Mouse (Mus musculus) spleen, embryonic (tissue): ENCODE data around the gene Asb13.

Experiments
- CTCF ChIA-PET: fragments of 350-600 bp; sonication (Branson Sonifier 250); formaldehyde crosslinking; loops from one replicate; lab custom pipeline; 2022; lab: Charles Lee

Gene Asb13

DNA sequence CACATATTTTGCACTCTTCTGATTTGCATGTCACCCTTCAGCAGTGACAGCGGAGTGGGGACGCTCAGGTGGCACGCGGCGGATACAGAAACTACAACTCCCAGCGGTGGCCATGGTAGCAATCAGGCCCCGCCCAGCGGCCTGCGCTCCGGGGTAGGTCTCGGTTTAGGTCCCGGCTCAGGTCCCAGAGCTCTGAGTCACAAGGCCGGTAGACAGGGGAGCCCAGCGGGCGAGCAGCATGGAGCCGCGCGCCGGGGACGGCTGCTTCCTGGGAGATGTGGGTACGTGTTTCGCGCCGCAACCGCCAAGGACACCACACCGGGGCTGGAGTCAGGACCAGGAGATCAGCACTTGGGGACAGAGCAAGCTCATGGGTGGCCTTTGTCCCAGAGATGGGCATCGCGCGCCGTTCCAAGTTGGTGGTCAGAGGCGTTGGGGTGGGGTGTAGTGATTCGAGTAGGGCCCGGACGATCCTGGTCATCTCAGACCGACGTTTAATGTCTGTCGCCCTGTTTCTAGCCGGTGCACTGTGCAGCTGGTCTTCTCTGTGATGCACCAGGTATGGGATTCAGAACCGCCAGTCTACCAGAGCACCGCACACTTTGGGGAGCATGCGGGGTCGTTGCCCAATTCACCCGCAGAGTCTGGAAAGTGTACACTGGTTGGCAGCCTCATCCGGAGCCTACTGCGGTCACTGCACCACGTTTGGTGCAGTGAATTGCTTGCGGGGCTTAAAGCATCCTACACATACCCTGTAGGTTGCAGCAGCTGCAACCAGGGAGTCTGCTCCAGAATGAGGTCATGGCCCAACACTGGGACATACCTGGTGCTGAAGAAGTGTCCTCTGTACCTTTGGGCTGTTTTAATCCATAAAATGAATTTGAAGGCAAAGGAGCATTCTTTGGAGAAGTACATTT lies at the start of gene Asb13:
Asb13 (plus strand) TSS at position 138 of the 917 bp plus-strand sequence.
- CTCF ChIA-PET, result interaction anchor here (0.6 kb wide), 1 partner anchor 40 kb away, joined by 3 read pairs; no protein-coding TSS in a partner anchor

DNA sequence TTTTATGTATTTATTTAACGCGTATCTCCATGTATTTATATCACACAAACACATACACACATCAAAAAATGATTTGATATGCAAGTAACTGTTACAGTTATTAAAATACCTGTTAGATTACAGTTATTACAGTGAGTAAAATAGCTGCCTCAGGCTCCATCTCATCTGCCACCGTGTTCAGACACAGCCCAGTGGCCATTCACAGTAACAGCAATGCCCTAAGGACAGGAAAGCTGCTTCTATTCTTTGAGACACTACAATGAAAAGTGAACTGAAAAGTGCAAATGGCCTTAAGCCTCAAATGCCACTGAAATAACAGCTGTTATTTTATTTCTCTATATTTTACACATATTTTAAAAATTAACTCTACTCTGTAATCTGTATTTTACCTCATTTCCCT lies 43.0 kb upstream of the Asb13 start:
- CTCF ChIA-PET, result interaction anchor here (1.2 kb wide), 1 partner anchor 19 kb away, joined by 3 read pairs; no protein-coding TSS in a partner anchor

DNA sequence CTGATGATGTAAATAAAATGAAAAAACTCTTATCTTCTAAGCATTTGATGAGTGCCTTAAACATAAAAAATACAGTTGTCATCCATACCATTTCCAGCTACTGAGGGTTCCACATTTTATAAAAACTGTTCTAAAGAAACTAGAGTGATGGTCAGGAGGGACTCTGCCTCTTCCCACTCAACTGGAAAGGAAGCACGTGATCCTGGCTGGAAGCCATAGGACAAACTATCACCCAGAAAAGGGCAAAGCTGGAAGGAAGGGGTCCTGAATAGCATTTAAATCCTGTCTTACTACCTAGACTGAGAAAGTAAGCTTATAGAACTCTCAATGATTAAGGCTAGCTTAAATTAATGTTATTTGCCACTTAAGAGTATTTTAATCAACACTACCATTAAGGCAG lies 39.5 kb upstream of the Asb13 start:
- CTCF ChIA-PET, result interaction anchor here (0.7 kb wide), 1 partner anchor 39 kb away, joined by 3 read pairs; the partner anchor contains the start of gene Asb13

- CTCF ChIA-PET, result no interaction called here
Measured at GRCm38 (mm10) chr13:3596232-3596631, 37.6 kb upstream of the Asb13 start.

GRCm38 (mm10) chr13:3609780-3610117 lies 24.1 kb upstream of the Asb13 start:
- CTCF ChIA-PET, result interaction anchor here (0.7 to 0.9 kb wide), 2 partner anchors 19 to 39 kb away, joined by 3 to 6 read pairs; no protein-coding TSS in a partner anchor

DNA sequence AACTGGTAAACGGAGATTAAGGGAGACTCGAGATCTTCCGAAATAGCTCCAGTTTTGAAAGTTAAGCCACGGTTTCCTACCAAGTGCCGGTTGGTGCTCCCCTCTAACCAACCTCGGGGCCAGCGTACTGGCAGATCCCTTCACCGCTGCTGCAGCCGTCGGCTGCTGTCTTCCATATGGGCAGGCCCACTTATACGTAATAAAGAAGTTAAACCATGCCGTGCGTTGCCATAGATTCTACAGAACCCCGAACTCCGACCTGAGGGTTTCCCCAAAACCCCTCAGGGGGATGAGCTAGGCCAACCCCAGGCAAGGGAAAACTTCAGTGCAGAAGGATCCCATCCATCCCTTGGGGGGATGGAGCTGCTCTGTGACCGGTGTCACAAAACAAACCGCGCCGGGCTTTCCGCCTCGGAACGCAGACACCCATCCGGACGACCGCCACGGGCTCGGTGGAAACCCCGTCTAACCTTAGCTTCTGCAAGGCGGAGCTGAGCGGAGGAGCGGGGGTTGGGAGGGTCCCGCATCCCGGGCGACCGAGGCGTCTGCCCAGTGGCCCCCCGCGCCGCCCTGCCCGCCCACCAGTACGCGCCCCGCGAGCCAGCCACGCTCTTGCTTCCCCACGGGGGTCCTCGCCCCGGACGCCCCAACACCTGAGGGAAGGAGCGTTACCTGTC lies 23.6 kb upstream of the Asb13 start:
- CTCF ChIA-PET, result interaction anchor here (0.6 to 0.9 kb wide), 2 partner anchors 20 to 21 kb away, joined by 3 to 6 read pairs; no protein-coding TSS in a partner anchor

- CTCF ChIA-PET, result interaction anchor here (0.6 kb wide), 1 partner anchor 22 kb away, joined by 6 read pairs; no protein-coding TSS in a partner anchor
Measured at GRCm38 (mm10) chr13:3610795-3611438, 22.9 kb upstream of the Asb13 start, which contains the start of gene Fam208b. TSS of gene Fam208b (minus strand) at chr13:3611108.

GRCm38 (mm10) chr13:3627139-3627538 lies 6.7 kb upstream of the Asb13 start:
- CTCF ChIA-PET, result interaction anchor here (0.6 kb wide), 1 partner anchor 266 kb away, joined by 4 read pairs; no protein-coding TSS in a partner anchor

- CTCF ChIA-PET, result no interaction called here
Measured at GRCm38 (mm10) chr13:3628102-3628501, 5.7 kb upstream of the Asb13 start.

DNA sequence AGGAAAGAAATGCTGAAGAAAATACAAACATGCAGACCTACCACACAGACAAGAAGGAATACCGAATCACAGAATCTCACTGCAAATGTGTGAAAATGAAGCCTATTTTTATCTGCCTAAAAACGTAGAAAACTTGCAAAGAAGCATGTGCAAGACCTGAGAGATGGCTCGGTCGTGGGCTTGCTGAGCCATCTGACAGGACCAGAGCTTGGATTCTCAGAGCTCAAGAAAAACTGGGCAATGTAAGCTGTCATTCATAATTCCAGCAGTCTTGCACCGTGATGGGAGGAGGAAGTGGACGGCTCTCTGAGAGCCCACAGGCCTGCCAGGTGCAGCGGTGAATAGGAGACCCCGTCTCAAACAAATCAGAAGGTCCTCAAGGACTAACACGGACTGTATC lies 1.3 kb upstream of the Asb13 start:
- CTCF ChIA-PET, result no interaction called here

GRCm38 (mm10) chr13:3633131-3633530 lies 701 bp upstream of the Asb13 start:
- CTCF ChIA-PET, result interaction anchor here (0.6 to 0.7 kb wide), 2 partner anchors 103 to 168 kb away, joined by 4 to 7 read pairs; no protein-coding TSS in a partner anchor

DNA sequence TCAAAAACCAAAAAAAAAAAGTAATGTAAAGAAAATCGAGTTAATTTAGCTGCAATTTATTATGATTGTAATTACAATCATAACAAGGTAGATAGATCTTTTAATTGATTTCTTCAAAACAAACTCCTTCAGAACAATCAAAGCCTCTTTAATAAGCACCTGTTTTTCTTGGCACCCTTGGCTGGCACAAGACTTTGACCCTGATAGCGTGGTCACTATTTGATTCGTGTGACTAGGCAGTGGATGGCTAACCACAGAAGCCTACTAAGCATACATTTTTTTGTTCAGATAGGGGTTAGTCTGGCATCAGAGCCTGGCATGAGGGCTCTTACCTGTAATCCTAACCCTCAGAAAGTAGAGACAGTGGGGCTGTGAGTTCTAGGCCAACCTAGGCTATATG lies 1.2 kb downstream of the Asb13 start:
- CTCF ChIA-PET, result no interaction called here

DNA sequence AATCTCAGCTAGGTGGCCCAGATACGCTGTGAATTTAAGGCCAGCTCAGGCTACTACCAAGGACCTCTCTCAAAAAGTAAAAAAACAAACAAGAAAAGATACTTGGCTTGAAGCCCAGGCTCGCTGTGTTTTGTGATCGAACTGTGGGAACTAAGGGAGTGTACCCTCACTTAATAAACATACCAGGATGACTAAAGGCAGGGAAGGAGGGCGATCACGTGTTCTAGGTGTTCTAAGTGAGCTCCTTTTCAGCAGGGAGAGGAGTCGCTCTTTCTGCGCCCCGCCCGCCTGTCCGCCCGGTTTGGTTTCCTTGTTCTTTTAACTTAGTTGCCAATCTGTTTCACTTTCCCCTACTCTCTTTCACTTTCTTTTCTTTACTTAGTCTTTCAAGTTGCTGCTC lies 3.0 kb downstream of the Asb13 start:
- CTCF ChIA-PET, result interaction anchor here (0.5 to 0.6 kb wide), 2 partner anchors 23 to 123 kb away, joined by 3 to 8 read pairs; no protein-coding TSS in a partner anchor

- CTCF ChIA-PET, result interaction anchor here (0.5 kb wide), 1 partner anchor 44 kb away, joined by 10 read pairs; no protein-coding TSS in a partner anchor
Measured at GRCm38 (mm10) chr13:3642049-3642448, 8.2 kb downstream of the Asb13 start.

GRCm38 (mm10) chr13:3642538-3642937 lies 8.7 kb downstream of the Asb13 start:
- CTCF ChIA-PET, result no interaction called here

DNA sequence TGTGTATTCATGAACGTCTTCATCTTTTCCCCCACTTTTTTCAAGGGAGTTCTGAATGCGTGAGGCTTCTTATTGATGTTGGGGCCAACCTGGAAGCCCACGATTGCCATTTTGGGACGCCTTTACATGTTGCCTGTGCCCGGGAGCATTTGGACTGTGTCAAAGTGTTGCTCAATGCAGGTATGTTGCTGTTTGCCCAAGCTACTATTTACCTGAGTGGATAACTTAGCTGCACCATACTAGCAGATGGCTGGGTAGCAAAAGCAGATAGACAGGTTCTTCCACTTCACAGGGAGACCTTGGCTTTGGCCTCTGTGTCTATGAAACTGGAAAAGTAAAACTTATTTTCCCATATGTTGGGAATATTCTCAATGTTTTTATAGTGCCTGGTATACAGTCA lies 11.0 kb downstream of the Asb13 start:
- CTCF ChIA-PET, result no interaction called here

DNA sequence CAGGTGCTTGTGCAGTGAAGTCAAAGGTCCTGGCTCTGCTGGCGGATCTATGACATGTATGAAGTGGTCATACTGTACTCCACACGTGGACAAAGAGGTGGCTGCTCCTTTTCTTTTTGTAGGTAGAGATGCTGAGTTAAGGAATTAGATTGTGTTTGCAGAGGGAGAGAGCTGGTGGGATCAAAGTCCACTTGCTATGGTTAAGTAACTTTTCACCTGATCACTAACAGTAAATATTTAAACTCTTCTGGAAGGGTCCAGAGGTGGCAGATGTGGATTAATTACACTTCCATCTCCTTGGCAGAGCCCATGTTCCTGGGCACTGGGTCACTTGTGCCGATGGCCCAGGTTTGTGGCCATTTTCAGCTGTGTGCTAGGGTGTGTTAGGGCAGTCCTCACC lies 12.1 kb downstream of the Asb13 start:
- CTCF ChIA-PET, result no interaction called here

DNA sequence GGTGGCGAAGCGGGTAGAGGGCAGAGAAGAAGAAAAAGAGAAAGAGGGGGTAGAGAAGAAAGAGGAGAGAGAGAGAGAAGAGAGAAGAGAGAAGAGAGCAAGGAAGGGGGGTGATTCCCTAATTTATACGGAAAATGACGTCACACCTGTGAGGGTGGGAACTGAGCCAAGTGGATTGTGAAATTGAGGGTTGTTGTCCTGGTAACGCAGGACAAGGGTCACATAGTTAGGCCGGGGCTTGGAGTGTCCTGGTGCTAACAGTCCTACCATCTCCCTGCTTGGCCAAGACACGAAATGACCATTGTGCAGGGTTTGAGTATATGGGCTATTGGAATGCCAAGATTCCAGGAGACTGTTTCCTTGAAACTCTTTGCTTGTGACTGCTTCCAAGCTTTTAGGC lies 12.7 kb downstream of the Asb13 start:
- CTCF ChIA-PET, result no interaction called here

- CTCF ChIA-PET, result no interaction called here
Measured at GRCm38 (mm10) chr13:3650569-3650968, 16.7 kb downstream of the Asb13 start.

GRCm38 (mm10) chr13:3654432-3654831 lies 20.6 kb downstream of the Asb13 start:
- CTCF ChIA-PET, result no interaction called here
